Mouse (Mus musculus) spleen, adult 2 months (tissue): ENCODE measurements around the gene Clptm1.

ENCODE experiments used
- CTCF ChIP-seq: fragments of 200-500 bp; IDR thresholded peaks from 2 replicates; pipeline ENCODE4 v1.5.1; 2011; ENCODE audit warnings: mild to moderate bottlenecking, inconsistent platforms; ENCODE audit not compliant: insufficient read depth, insufficient read length, insufficient replicate concordance; ENCODE audit errors: extremely low read depth
- POLR2A ChIP-seq: fragments of 200-500 bp; IDR thresholded peaks from 2 replicates; pipeline ENCODE4 v1.6.1; 2011; ENCODE audit warnings: low read depth, low read length, inconsistent platforms

- TF ChIP-seq POLR2A (no peak), CTCF (no peak)
Measured at GRCm38 (mm10) chr7:19607291-19607690, 57.5 kb downstream of the Clptm1 start.
